Mouse (Mus musculus): ENCODE data around the gene Notch2. TPM values are rescaled to one million over a fixed set of nuclear protein-coding genes. Genes with fewer than 3 reads are reported as not detected.

Gene Notch2
- polyA plus RNA-seq, 1 experiment from 2014 or later: 12.1 TPM

DNA sequence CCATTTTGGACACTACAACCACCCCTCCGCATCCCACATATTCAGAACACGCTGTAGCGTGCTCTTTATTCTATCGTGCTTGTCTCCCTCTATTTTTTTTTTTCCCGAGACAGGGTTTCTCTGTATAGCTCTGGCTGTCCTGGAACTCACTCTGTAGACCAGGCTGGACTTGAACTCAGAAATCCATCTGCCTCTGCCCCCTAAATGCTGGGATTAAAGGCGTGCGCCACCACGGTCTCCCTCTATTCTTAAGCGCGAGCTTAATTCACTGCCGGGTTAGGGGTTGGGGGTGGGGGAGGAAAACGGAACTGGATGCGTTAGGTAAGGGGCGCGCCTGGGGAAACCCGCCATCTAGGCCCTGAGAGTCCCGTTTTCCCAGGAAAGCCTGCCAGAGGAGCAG, 147.0 kb downstream of the Notch2 start, which contains the start of gene Adam30:
Gene Adam30 (plus strand): TSS at position 301 of the 400 bp plus-strand sequence.
- H3K27me3 ChIP-seq (replicated peaks): no peaks in the 10 kb centered on the region

DNA sequence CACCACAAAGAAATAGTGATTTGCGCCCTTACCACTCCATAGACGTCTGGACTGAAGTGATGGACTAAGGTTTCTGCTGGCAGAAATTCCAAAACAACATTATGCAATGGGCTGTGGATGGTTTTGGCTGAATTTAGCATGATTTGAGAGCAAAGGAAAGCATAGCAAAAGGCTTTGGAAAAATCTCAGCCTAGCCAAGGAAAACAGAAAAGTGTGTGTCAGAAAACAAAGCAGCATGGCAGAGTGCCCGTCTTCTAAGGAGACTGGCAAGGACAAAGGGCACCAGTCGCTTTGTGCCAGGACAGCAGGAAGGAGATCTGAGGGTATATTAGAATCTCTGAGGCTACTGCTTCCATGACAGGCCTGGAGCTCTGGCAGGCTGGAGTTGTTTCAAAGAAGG, 165.0 kb downstream of the Notch2 start:
- no peaks in the 10 kb centered on the region for H3K36me3 ChIP-seq
- ATAC-seq (ENCODE audit: extremely low read depth, insufficient number of reproducible peaks, low FRiP score, low TSS enrichment): no peak
- H3K27ac ChIP-seq (replicated peaks): 0 out of 2 replicates have a peak overlapping the region, but pooled peaks have one; percentile 5
- peaks cover 12% of the 10 kb centered on the region; the same call in 1 of the 2 replicates for H3K9me3 ChIP-seq
- H3K4me3 ChIP-seq: no peak overlapping the region
- 61% methylated on average over 4 of the region's 4 CpGs for WGBS
- H3K9ac ChIP-seq: no peak overlapping the region
- H3K27me3 ChIP-seq (replicated peaks): no peaks in the 10 kb centered on the region
- H3K4me2 ChIP-seq: no peak overlapping the region
- H3K4me1 ChIP-seq: no peaks in the 10 kb centered on the region

More for the DNA sequence above, 147.0 kb downstream of the Notch2 start, which contains the start of gene Adam30:
- no peak within 1 kb of the TSS for H3K4me3 ChIP-seq
- peaks cover 19% of the 10 kb centered on the region for H3K4me1 ChIP-seq
- no peak within 1 kb of the TSS for H3K27ac ChIP-seq (replicated peaks)
- no peaks in the 10 kb centered on the region for H3K36me3 ChIP-seq
- no peak within 1 kb of the TSS for H3K9ac ChIP-seq
- H3K9me3 ChIP-seq: no peaks in the 10 kb centered on the region
- no peak for ATAC-seq (ENCODE audit: extremely low read depth, insufficient number of reproducible peaks, low FRiP score, low TSS enrichment)
- H3K4me2 ChIP-seq: no peak within 1 kb of the TSS
- WGBS: 76% methylated on average over 17 of the region's 17 CpGs

DNA sequence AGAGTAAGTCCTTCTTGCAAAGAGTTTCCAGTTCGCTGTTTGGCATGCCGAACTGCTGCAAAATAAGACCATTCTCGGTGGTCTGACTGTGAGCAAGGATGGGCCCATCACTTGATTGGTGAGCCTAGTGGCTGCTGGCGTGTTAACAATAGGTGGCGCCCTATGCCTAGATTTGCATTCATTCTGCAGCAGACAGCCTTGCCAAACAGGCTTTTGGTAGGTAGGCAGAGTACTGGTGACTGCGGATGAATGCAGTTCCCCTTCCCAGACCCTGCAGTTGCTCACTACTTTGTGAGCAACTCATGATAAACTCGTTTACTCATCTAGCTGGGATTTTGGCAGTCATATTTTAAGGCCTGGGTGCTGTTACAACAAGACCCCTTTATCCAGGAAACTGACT, 167.5 kb downstream of the Notch2 start:
- no peak for ATAC-seq (ENCODE audit: extremely low read depth, insufficient number of reproducible peaks, low FRiP score, low TSS enrichment)
- Histone ChIP-seq H3K4me2 (no peak overlapping the region), H3K9ac (no peak overlapping the region), H3K9me3 (peaks cover 7% of the 10 kb centered on the region; the same call in 1 of the 2 replicates), H3K4me1 (no peaks in the 10 kb centered on the region), H3K4me3 (no peak overlapping the region), H3K27me3 (replicated peaks) (no peaks in the 10 kb centered on the region), H3K27ac (replicated peaks) (no peak overlapping the region), H3K36me3 (no peaks in the 10 kb centered on the region)
- 20% methylated on average over 7 of the region's 7 CpGs for WGBS

DNA sequence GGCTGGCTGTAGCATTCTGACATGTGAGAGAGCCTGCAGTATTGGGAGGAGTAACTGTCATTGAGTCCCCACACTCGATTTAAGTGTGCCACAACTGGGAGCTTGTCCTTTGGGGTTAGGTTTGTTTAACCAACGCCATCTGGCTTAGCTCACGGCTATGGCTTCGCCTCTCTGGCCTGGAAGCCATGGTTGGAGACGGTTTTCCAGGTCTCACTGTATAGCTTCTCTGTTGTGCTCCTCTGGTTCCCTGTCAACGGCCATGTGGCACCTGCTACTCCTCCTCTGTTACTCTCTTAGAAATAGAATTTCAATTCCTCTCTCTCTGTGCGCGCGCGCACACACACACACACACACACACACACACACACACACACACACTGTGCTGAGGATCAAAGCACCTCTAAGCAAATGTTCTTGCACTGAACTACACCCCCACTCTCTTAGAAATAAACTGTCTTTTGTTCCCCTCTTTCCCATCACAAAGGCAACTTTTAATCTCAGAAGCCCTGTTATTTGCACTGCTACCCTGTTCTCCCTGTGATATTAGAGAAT, 171.9 kb downstream of the Notch2 start:
- H3K36me3 ChIP-seq: no peaks in the 10 kb centered on the region
- 68% methylated on average over 10 of the region's 10 CpGs for WGBS
- no peaks in the 10 kb centered on the region for H3K9me3 ChIP-seq

DNA sequence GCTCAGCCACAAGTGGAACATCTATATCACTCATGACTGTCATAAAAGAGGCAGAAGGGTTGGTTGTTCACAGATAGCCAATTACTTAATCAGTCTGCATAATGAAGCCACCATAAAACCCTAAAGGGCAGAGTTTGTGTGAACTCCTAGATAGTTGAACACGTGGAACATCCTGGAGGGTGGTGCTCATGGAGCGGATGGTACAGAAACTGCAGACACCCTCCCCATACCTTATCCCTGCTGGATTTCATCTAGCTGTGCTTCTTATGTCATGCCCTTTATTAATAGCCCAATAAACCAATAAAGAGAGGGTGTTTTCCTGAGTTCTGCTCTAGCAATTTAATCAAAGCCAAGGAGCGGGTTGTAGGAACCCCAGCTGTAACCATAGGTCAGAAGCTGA, 174.4 kb downstream of the Notch2 start:
- Histone ChIP-seq H3K27me3 (replicated peaks) (no peaks in the 10 kb centered on the region), H3K4me2 (no peak overlapping the region), H3K4me1 (no peaks in the 10 kb centered on the region), H3K36me3 (no peaks in the 10 kb centered on the region), H3K9ac (no peak overlapping the region), H3K27ac (replicated peaks) (no peak overlapping the region), H3K4me3 (no peak overlapping the region), H3K9me3 (no peaks in the 10 kb centered on the region)
- WGBS: 85% methylated on average over 3 of the region's 3 CpGs
- ATAC-seq (ENCODE audit: extremely low read depth, insufficient number of reproducible peaks, low FRiP score, low TSS enrichment): no peak

More for the DNA sequence above, 171.9 kb downstream of the Notch2 start:
- no peak for ATAC-seq (ENCODE audit: extremely low read depth, insufficient number of reproducible peaks, low FRiP score, low TSS enrichment)
- Histone ChIP-seq H3K4me3 (no peak overlapping the region), H3K4me1 (no peaks in the 10 kb centered on the region), H3K27me3 (replicated peaks) (no peaks in the 10 kb centered on the region), H3K4me2 (no peak overlapping the region), H3K9ac (no peak overlapping the region), H3K27ac (replicated peaks) (no peak overlapping the region)

DNA sequence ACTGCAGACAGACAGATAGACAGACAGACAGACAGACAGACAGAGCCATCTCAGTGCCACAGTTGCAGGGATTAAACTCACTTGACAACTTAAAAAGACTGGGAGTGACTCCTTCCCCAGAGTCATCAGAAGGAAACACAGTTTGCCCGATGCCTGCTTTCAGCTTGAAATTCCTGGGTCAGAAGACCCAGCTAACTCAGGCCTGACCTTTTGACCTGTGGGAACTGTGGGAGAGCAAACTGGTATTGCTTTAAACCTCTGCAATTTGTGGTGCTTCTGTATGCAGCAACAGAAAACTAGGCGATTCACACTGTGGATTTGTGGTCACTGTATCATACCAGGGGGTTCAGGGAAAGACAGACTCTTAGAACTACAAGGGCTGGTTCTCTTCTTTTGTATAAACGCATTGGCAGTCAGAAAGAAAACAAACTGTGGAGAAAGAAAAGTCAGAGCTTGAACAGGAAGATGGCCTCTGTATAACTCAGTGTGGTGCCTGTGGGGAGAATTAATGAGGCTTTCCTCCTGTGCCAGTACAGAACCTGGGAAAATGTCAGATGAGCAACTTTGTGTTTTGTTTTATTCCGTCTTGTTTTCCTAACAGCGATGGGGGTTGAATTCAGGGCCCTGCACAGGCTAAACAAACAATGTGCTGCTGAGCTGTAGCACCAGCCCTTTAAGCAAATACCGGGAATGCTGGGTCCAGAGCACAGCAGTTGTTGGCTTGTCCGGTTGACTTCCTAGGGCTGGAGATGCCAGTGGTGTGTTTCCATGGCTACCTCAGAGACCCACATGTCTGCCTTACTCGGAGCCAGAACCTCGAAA, 184.6 kb downstream of the Notch2 start:
- no peak for ATAC-seq (ENCODE audit: extremely low read depth, insufficient number of reproducible peaks, low FRiP score, low TSS enrichment)
- Histone ChIP-seq H3K27ac (replicated peaks) (0 out of 2 replicates have a peak overlapping the region, but pooled peaks have one; percentile 21), H3K4me2 (no peak overlapping the region), H3K9me3 (no peaks in the 10 kb centered on the region), H3K4me1 (peaks cover 18% of the 10 kb centered on the region), H3K36me3 (no peaks in the 10 kb centered on the region), H3K4me3 (no peak overlapping the region), H3K27me3 (replicated peaks) (no peaks in the 10 kb centered on the region), H3K9ac (no peak overlapping the region)
- WGBS: 33% methylated on average over 9 of the region's 9 CpGs

DNA sequence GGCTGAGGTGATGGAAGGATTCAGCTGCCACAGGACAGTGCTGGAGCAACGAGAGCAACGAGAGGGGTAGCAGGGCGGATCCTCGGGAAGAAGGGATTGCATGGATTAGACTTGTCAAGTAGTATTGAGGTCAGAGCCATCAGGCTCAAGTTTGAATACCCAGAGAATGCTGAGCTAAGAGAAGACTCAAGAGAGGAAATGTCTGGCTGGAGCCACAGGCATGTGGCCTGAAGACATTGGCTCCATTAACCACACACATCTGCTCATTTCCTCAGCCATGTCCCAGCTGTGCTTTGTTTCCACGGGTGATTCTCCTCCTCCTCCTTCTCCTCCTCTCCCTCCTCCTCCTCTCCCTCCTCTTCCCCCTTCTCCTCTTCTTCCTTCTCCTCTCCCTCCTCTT, 186.4 kb downstream of the Notch2 start:
- Histone ChIP-seq H3K4me3 (no peak overlapping the region), H3K27ac (replicated peaks) (no peak overlapping the region), H3K36me3 (no peaks in the 10 kb centered on the region), H3K9ac (no peak overlapping the region), H3K9me3 (no peaks in the 10 kb centered on the region), H3K4me1 (peaks cover 22% of the 10 kb centered on the region), H3K27me3 (replicated peaks) (no peaks in the 10 kb centered on the region), H3K4me2 (no peak overlapping the region)
- WGBS: 58% methylated on average over 5 of the region's 5 CpGs
- no peak for ATAC-seq (ENCODE audit: extremely low read depth, insufficient number of reproducible peaks, low FRiP score, low TSS enrichment)

Other genes starting within 250 kb of the Notch2 start
- 68.2 and 74.9 TPM in 2 replicates for gene Pde4dip, start 124.8 kb upstream of the Notch2 start, polyA plus RNA-seq (2015; fragmentation: Nextera tagmentation; extraction: Ambion mirVana)
- 115 and 128 TPM in 2 replicates for gene Sec22b, start 112.3 kb upstream of the Notch2 start, polyA plus RNA-seq (2015; fragmentation: Nextera tagmentation; extraction: Ambion mirVana)
- gene Adam30, start 147.1 kb downstream of the Notch2 start, polyA plus RNA-seq (2015; fragmentation: Nextera tagmentation; extraction: Ambion mirVana): not detected in 2 replicates
- gene Reg4, start 208.6 kb downstream of the Notch2 start, polyA plus RNA-seq (2015; fragmentation: Nextera tagmentation; extraction: Ambion mirVana): not detected in 2 replicates

Measured in heart, embryonic 13.5 days (tissue).